Comparison of ENCODE assay signal across 8 mouse cellular contexts in the genomic region with DNA sequence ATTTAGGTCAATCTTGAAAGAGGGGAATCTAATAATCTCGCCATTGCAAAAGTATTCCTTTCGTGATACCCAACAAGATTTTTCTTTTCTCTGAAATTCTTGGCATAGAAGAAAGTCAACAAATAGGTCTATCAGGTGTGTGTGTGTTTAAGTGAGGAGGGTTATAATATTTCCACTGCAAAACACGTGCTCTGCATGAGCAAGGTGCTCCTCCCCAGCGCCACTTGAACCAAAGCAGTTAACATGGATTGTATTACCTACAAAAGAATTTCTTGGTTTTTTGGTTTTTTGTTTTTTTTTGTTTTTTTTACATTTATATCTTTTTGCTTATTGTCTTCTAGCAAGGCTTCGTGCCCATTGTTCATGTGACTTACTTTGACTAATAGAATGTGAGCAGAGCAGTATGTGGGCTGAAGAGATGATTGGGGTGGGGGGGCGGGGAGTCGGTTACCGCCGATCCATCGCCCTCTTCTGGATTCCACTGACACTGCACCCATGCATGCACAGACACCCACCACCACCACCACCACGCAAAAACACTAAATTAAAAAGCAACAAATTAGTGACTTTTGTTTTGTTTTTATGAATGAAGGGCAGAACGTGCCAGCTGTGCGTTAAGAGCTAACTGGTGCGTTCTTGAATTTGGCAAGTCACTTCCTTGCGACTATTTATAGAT. TPM values are rescaled to one million over a fixed set of nuclear protein-coding genes. Genes with fewer than 3 reads are reported as not detected.
A peak's percentile ranks its signal among the peaks of the same experiment; 100 is the strongest.
DNase-seq lines count a peak whose midpoint lies in the region; ATAC-seq and TF ChIP-seq lines count a peak whose summit lies in the region.

No protein-coding gene starts in this region.

- no peaks in the 10 kb centered on the region for H3K9me3 ChIP-seq in embryonic facial prominence, embryonic 14.5 days (ENCODE audit: control insufficient read depth, low read length)

- H3K9ac ChIP-seq in embryonic facial prominence, embryonic 14.5 days (ENCODE audit: low read depth, low read length) = peak overlapping the region; percentile 100

- no peaks in the 10 kb centered on the region for H3K27me3 ChIP-seq in embryonic facial prominence, embryonic 14.5 days (replicated peaks; ENCODE audit: control insufficient read depth, insufficient read depth, low read length)

- peak; percentile 15; the same call in 1 of the 2 replicates for ATAC-seq in embryonic facial prominence, embryonic 14.5 days (ENCODE audit: low read depth)

- no peaks in the 10 kb centered on the region; the same call in 1 of the 2 replicates for H3K36me3 ChIP-seq in embryonic facial prominence, embryonic 14.5 days (ENCODE audit: control insufficient read depth, insufficient read depth, low read length)

- intact Hi-C loops in heart, postnatal 14 days (cut with DNase I) = loop anchor here (2.0 kb wide), 1 partner anchor 23 kb away; no protein-coding TSS in a partner anchor

- H3K4me3 ChIP-seq in bone marrow, adult 2 months (replicated peaks; ENCODE audit: control insufficient read depth, low read depth, low read length) = peak overlapping the region; percentile 67
- peak overlapping the region; percentile 89 for H3K4me3 ChIP-seq in embryonic facial prominence, embryonic 14.5 days (ENCODE audit: low read depth, low read length)
- H3K4me3 ChIP-seq in layer of hippocampus, adult 2 months = peak overlapping the region; percentile 72

- no peaks in the 10 kb centered on the region; the same call in 1 of the 2 replicates for H3K4me1 ChIP-seq in bone marrow, adult 2 months (ENCODE audit: control insufficient read depth, insufficient read depth, low read length)
- peaks cover 18% of the 10 kb centered on the region for H3K4me1 ChIP-seq in embryonic facial prominence, embryonic 14.5 days (ENCODE audit: control insufficient read depth, insufficient read depth, low read length)

- 21% methylated on average over 15 of the region's 15 CpGs for WGBS in bone marrow, adult 2 months
- WGBS in embryonic facial prominence, embryonic 14.5 days = 21% methylated on average over 15 of the region's 15 CpGs

- peak; percentile 30; the same call in 1 of the 2 replicates for TF ChIP-seq CTCF in bone marrow, adult 2 months (IDR thresholded peaks at IDR 0.05; ENCODE audit: control insufficient read depth, insufficient read depth, low read length)
- TF ChIP-seq CTCF in layer of hippocampus, adult 2 months (conservative IDR thresholded peaks at IDR 0.05) = peak; percentile 84

- DNase-seq in ES-CJ7 (ENCODE audit: low read depth, low spot score) (peak; percentile 59), MN1 (ENCODE audit: low spot score) (no peak)
- peak; percentile 76 for DNase-seq in embryonic facial prominence, embryonic 14.5 days (ENCODE audit: low spot score)
- peak; percentile 53 to 75 for DNase-seq in heart, postnatal 14 days
- DNase-seq in layer of hippocampus, adult 2 months (ENCODE audit: low spot score in 2 of 2) = peak; percentile 42 to 70
- peak; percentile 82 for DNase-seq in lung, postnatal 10 days
- DNase-seq in retina, postnatal 7 days (ENCODE audit: low read depth, low spot score) = peak; percentile 39

- no peak overlapping the region for H3K27ac ChIP-seq in bone marrow, adult 2 months (ENCODE audit: control insufficient read depth, insufficient read depth, low read depth, low read length, poor library complexity)
- peak overlapping the region; percentile 100 for H3K27ac ChIP-seq in embryonic facial prominence, embryonic 14.5 days (replicated peaks; ENCODE audit: low read depth, low read length)
- peak overlapping the region; percentile 97 for H3K27ac ChIP-seq in layer of hippocampus, adult 2 months

- H3K4me2 ChIP-seq in embryonic facial prominence, embryonic 14.5 days (ENCODE audit: low read depth, low read length) = peak overlapping the region; percentile 89

- no peak for TF ChIP-seq POLR2A in bone marrow, adult 2 months (IDR thresholded peaks at IDR 0.05; ENCODE audit: borderline replicate concordance, control insufficient read depth, low read depth, low read length)

RNA-seq across cellular contexts. Expression of a gene that starts 0.7 kb away (rescaled TPM):
- polyA plus RNA-seq in bone marrow, adult 2 months (2011; ENCODE audit: insufficient read depth, insufficient read length, low replicate concordance, missing spikeins) = 1.8 and 4.0 TPM in 2 replicates
- 48.4 and 63.6 TPM in 2 replicates for polyA plus RNA-seq in embryonic facial prominence, embryonic 14.5 days (2014; fragmentation: Nextera tagmentation; extraction: Ambion mirVana)
- total RNA-seq in heart, postnatal 14 days (2021) = 10 to 100 TPM; 17.8 to 19.7 TPM
- 10 to 100 TPM; 14.0 to 16.5 TPM for total RNA-seq in layer of hippocampus, adult 2 months (2021)

RNA-seq across cellular contexts. Expression of a gene that starts 51.1 kb away (rescaled TPM):
- polyA plus RNA-seq in bone marrow, adult 2 months (2011; ENCODE audit: insufficient read depth, insufficient read length, low replicate concordance, missing spikeins) = 13.0 and 23.6 TPM in 2 replicates
- polyA plus RNA-seq in embryonic facial prominence, embryonic 14.5 days (2014; fragmentation: Nextera tagmentation; extraction: Ambion mirVana) = 30.2 and 33.4 TPM in 2 replicates
- 10 to 100 TPM; 21.8 to 22.1 TPM for total RNA-seq in heart, postnatal 14 days (2021)
- 10 to 100 TPM; 46.4 to 51.4 TPM for total RNA-seq in layer of hippocampus, adult 2 months (2021)
